Mouse (Mus musculus) left cerebral cortex, postnatal 4 days (tissue): ENCODE results near the gene BC048671. TPM values are rescaled to one million over a fixed set of nuclear protein-coding genes. Genes with fewer than 3 reads are reported as not detected.

Experiments
- DNase-seq: peaks from one replicate; pipeline ENCODE4 v3.0.0-alpha.2; 2022
- intact Hi-C: fragments of 180-260 bp; cut with DNase I; formaldehyde crosslinking; loops from one replicate; pipeline ENCODE4 v1.15.1; 2025
- total RNA-seq, 2 experiments: library from RNA; stranded (reverse); gene quantifications; 2 replicates each; pipeline ENCODE4 v1.2.3; 2021

BC048671 gene
- not detected for total RNA-seq

DNA sequence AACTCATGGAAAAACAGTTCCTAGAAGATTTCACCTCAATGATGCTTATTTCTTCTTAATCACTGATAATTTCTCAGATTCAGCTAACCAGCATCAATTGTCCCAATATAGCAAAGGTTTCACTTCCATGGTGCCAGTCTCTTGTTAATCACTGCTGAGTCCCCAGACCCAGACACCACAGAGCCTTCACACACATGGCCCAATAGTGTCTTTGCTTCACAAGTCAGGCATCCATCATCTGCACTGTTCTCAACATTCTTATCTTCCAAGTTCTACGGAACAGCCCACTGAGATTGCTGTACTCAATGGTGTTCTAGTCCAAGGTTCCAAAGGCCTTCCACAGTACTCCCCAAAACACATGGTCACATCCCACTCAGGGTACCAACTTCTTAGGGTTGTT, at the start of gene BC048671:
Gene BC048671 (plus strand): TSS at position 301 of the 400 bp plus-strand sequence.
- no peak for DNase-seq
- intact Hi-C loops, result no loop called here

DNA sequence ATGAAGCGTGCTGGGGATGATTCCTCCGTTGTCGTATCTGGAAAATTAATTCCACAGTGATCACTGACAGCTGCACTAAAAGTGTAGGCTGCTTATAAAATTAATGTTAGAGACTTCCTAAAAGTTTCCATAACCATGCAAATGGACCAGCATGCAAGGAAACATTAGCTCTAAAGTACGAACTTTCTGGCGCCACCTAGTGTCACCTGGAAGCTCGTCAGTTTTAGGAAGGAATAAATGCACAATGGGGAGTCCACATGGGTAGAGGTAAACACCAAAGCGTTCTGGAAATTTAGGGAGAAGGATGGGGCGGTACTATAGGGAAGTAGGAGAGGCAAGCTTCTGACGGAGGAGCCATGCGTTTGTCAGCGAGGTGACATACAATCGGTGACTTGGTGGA, 12.8 kb upstream of the BC048671 start:
- DNase-seq, result peak; percentile 17

DNA sequence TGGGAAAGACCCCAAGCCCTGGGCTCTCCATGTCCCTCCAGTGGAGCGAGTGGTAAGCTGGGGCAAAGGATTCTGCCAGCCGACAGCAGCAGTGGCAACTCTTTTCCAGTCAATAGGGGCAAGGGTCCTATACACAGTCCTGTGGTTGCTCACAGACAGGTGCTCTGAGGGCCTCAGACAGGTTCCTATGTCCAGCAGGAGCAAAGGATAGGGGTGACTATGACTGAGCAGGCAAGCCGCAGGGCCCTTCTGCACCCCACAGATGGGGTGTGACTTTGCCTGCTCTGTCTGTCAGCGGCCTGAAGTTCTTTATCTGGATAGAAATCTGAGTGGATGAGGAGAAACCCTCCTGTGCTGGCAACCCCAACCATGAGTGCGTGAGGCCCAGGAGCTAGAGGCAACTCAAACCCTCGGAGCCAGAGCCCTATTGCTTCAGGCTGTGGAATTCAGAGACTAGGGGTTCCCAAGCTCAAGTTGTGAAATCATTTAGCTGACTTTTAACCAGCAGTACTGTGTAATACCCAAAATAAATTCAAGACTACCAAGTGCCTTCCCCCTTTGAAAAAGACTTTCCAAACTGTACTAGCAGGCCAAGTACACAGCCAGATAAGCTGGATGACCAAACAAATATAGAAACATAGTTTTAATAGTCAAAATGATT, 5.4 kb downstream of the BC048671 start:
- intact Hi-C loops, result no loop called here
- DNase-seq, result no peak

More for the DNA sequence above, 12.8 kb upstream of the BC048671 start:
- intact Hi-C loops, result no loop called here

DNA sequence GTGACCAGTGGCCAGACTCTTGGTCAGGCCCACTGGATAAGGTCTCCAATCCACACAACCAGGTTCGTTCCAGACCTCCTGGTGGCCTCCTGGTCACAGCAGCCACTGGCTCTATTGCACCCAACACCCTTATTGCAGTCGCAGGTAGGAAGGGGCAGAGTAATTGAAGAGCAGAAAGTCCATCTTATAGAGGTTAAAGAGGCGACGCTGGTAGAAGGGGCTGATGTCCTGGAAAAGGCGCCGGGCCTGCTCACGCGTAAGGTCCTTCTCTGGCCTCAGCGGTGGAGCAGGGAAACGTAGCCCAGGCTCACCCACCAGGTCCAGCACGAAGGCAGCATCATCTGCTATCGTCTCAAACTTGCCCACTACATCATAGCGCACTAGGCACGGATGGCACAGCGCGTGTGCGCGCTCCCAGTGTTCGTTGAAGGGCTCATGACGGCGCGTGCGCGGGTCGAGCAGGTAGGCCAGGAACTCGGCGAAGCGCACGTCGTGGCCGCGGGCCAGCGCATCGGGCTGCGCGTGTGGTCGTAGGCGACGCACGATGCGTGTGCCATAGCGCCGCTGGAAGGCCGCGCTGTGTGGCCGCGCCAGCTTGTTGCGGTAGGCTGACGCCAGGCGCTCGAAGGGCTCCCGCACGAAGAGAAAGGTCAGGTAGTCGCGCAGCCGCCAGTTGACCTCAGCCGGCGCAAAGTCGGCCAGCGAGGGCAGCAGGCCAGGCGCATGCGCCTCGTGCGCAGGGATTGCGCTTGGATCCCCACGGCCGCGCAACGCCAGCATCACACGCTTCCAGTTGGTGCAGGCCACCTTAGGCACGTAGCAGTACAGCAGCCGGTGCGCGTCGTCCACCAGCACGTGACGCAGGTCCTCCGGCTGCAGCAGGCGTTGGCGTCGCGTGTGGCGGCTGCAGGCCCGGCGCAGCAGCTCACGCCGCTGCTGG, 8.1 kb downstream of the BC048671 start:
- no peak for DNase-seq
- intact Hi-C loops, result no loop called here

DNA sequence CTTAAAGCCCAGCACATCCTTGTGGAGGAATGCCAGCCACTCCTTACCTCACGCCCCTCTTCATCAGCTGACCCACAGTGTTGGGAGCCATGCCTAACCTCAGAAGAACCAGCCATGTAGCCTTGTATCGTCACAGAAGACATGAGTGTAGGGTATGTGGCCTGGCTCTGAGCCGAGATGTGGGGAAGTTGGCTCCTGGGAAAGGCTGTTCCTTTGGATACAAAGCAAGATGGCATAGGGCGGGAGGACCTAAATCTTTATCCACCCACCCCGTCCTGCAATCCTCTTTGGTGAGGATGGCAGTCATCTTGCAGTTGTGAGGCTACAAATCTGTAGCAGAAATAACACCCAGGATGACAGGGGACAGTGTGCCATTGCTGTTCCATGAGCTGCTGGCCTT, 14.9 kb downstream of the BC048671 start:
- intact Hi-C loops, result no loop called here

DNA sequence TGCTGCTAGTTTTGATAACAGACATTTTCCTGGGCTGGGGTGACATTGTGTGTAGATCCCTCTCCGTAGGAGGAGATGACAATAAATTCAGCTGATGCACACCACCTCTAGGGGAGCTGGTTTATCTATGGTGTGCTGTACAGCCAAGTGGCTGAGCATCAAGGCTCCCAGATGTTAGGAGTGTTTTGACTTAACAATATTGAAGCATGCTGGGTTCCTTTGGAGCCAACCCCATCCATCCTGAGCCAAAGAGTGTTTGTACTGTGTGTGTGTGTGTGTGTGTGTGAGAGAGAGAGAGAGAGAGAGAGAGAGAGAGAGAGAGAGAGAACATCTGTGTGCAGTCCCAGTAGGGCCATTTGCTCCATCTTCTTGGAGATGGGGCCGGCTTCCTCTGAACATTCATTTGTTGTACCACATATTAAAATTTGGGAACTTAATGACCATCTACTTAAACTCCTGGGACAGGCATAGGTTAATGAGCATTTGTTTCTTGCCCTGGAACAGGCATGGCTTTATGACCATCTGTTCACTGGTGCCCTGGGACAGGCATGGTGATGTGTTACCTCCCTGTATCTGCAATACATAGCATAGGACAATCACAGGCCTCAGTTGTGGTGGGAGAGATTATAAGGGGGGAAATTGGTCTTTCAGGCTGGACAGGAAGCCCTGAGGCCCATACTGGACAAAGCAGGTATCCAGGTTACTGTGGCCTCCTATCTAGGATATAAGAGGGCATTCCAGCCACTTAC, 16.7 kb downstream of the BC048671 start:
- intact Hi-C loops, result no loop called here
- DNase-seq, result no peak

More for the DNA sequence above, 14.9 kb downstream of the BC048671 start:
- DNase-seq, result no peak

DNA sequence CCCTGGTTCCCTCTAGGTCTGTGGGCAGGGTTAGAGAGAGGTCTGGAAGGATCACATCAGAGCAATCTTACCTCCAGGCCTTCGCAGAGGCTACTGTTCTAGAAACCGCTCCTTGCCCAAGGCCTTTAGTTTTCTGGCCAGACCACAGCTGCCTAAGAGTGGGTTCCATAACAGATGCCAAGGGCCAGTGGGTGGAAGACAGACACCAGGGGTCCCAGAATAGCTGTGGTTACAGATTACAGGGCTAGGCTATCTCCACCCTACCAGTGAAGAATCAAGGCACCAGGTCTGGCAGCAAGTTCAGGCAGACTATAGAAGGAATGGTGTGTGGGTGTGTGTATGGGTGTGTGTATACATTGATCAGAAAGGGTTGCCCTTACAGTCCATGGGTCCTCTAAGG, 18.0 kb downstream of the BC048671 start:
- intact Hi-C loops, result no loop called here
- DNase-seq, result no peak

DNA sequence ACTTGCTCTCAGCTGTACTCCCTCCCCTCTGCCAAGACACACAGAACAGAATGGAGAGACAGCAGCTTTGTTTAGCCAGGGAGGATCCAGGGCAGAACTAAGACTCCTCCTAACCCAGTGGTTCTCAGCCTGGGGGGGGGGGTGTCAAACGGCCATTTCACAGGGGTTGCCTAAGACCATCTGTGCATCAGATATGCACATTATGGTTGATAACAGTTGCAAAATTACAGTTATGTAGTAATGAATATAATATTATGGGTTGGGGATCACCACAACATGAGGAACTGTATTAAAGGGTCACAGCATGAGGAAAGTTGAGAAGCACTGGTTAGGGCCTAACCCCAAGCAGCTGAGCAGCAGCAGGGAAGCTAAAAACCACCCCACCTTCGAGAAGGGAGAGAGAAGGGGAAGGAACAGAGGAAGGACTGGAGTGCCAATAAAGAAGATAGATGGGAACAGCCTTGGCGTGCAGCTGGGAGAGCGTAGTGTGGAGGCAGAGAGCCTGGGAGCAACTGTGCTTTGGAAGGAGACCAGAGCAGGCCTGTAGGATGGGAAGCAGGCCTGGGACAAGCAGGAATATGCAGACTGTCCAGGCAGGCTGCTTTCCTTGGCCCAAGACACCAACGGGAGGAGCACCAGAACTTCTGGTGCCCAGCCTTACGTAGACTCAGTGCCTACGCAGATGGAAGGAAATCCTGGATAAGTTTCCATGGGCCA, 18.6 kb downstream of the BC048671 start:
- DNase-seq, result peak; percentile 24
- intact Hi-C loops, result loop anchor here (10.0 kb wide), 1 partner anchor 645 kb away; no protein-coding TSS in a partner anchor

DNA sequence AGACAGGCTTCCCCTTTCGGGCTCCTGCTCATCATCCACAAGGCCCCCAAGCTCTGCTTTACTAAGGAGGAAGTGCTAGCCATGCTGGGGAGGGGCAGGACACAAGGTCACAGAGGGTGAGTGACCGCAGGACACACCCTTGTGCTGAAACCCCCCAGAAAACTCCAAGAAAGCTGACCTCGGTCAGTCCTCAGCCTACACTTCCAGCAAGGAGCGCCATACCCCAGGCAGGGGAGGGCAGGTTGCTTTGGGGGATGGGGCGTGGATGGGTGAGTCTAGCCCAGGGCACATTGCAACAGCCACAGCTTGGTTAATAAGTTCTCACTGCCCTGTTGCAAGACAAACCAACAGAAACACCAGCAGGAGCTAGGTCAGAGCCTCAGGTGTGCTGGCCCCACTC, 19.4 kb downstream of the BC048671 start:
- intact Hi-C loops, result loop anchor here (10.0 kb wide), 1 partner anchor 646 kb away; no protein-coding TSS in a partner anchor
- DNase-seq, result no peak

DNA sequence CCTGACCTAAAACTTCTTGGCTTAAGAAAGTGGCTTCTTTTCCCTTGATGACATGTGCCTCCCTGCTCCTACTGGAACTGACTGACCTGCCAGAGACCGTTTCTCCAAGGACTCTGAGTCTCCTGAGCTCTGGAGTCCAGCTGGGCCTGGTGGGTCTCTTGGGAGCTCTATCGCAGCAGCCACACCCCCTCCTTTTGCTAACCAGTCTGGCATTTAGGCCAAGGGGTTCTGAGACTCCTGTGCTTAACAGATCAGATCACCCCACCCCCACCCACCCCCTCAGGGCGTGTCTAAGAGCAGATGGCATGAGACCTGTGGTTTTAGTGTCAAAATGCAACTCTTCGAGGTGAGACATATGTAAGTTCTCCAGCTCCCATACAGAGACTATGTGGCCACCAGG, 20.8 kb downstream of the BC048671 start:
- intact Hi-C loops, result loop anchor here (10.0 kb wide), 1 partner anchor 647 kb away; no protein-coding TSS in a partner anchor
- DNase-seq, result no peak

DNA sequence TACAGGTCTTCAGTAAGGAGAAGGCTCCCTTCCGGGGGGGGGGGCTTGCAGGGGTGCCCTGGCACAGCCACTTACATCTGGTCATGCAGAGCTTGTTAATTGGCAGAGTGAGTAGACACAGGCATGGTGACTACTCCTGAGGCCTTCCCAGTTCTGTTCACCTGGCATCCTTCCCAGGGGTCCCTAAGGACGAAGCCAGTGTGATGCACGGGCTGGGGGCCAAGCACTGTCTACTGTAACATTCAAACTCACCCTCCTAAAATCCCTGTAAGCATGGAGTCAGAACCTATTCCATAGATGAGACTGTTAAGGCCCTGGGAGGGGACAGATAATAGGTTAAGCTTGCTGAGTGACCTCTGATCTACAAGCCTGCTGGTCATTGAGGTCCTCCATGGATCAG, 23.0 kb downstream of the BC048671 start:
- DNase-seq, result peak; percentile 88
- intact Hi-C loops, result loop anchor here (10.0 kb wide), 1 partner anchor 649 kb away; no protein-coding TSS in a partner anchor

DNA sequence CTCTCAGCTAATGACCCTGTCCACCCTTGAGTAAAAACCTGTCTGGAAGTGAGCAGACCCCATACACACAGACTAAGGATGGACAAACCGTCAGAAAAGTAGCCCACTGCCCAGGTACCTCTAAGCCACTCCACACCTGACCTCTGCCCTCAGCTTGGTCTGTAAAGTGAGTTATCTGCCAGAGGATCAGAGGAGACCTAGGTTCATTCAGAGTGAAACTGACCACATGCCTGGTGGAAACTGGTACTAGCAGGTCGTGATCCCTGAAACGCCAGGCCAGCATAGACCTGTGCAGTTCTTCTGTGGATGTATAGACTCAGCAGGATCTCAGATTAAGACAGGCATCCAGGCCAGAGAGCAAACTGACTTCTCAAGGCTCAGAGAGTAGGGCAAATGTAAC, 23.4 kb downstream of the BC048671 start:
- no peak for DNase-seq
- intact Hi-C loops, result loop anchor here (10.0 kb wide), 1 partner anchor 650 kb away; no protein-coding TSS in a partner anchor

DNA sequence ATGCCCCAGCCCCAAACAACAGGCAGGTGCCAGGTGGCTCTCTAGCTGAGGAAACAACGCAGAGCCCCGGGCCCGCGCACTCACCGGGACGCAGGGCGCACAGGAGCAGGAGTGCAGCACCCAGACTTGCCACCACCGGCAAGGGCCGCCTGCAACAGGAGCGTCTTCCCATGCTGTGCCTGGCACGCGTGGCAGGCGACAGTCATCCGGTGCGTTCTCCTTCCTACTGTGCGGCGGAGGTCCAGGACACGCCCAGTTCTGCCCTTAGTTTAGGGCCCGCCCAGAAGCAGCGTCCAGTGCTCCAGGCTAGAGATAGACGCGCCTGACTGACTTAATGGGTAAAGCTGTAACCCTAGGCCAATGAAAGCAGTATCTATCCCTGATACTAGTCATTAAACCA, 24.0 kb downstream of the BC048671 start, which contains the start of gene Chst13:
Gene Chst13 (minus strand): TSS at position 195 of the 400 bp plus-strand sequence.
- intact Hi-C loops, result loop anchor here (10.0 kb wide), 1 partner anchor 650 kb away; no protein-coding TSS in a partner anchor
- peak; percentile 24 for DNase-seq

DNA sequence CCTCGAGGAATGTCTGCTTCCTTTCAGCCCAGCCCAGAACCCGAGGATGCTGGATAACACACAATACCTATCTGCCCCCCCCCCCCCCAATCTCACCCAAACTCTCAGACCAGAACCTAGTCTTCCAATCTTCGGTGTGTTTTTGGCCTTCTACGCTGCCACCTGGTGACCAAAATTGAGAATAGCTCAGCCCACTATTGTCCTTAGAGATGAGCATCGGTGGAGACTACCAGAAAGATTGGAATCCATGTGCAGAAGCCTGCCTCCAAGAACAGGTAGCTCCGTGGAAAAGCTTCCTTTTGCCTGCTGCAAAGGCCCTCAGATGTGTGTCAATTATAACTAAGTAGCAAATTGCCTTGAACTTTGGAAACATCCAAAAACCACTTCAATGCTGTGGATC, 26.7 kb downstream of the BC048671 start:
- peak; percentile 46 for DNase-seq
- intact Hi-C loops, result loop anchor here (10.0 kb wide), 1 partner anchor 653 kb away; no protein-coding TSS in a partner anchor

DNA sequence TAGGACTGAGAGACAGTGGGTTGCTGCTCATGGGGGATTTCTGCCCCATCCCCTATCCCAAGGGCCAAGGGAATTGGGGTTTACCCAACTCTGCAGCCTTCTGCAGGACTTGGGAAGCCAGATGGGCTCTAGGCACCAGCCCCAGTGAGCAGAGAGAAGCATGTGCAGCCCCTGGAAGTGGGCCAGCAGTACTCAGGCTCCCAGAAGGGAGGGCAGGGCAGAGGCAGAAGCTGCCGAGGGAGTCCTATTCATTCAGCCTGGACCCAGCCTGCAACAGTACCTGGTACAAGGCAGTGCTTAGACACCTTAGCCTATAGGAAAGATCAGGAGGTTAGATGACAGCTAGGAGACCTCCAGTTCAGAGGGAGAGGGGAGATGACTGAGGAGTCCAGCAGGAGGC, 28.9 kb downstream of the BC048671 start:
- intact Hi-C loops, result loop anchor here (10.0 kb wide), 1 partner anchor 655 kb away; no protein-coding TSS in a partner anchor
- peak; percentile 94 for DNase-seq

DNA sequence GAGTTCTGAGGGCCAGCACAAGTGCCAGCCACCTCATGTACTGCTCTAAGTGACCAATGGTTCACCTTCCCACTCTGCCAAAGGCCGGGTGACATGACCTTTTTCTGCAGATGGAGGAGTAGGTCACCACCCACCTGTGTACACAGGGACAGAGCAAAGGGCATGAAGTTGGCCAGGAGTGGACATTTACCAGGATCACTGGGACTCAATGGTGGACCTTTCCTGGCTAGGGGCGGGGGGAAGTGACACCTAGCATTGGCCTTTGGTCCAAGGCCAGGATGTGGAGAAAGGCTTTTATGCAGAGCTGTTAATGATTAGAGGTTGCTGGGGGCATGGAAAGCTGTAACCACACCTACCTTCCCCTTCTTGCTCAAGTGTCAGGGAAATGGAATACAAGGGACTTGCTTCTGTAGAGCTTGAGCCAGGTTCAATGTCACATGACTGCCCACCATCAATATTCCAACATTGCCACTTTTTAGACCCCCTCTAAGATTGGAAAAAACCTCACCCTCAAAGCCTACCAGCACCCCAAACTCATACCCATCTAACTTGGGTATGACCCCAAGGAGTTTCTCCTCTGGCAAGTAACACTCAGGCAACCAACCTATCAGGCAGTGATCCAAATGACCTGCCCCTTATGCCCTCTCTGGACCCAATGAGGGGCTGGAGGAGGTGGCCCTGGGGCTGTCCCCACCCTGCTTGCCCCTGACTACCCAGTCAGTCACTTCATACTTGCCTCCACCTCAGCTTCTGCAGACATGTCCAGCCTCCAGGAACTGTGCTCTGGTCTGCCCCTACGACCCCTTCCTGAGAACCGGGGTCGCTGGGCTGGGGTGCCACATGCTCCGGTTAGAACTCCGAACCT, 31.8 kb downstream of the BC048671 start, which contains the start of gene Uroc1:
Gene Uroc1 (plus strand): TSS at position 724 of the 865 bp plus-strand sequence.
- intact Hi-C loops, result no loop called here
- DNase-seq, result no peak

DNA sequence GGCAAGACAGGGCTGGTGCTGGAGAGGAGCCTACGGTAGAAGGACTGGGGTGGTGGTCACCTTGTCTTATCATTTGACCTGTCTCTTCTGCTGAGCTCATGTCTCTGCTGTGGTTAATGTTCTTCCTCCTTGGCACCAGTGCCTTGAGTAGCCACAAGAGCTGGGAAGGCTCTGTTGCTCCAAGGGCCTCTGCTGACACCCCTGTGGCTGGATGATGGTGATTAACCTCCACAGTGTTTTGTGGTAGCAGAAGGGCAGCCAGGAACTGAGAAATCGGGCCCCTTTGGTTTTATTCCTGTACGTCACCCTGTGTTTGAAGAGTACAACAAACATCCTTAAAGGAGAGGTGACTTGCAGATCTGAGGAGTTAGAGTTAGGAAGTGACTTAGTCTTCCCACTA, 33.2 kb downstream of the BC048671 start:
- DNase-seq, result no peak
- intact Hi-C loops, result no loop called here

DNA sequence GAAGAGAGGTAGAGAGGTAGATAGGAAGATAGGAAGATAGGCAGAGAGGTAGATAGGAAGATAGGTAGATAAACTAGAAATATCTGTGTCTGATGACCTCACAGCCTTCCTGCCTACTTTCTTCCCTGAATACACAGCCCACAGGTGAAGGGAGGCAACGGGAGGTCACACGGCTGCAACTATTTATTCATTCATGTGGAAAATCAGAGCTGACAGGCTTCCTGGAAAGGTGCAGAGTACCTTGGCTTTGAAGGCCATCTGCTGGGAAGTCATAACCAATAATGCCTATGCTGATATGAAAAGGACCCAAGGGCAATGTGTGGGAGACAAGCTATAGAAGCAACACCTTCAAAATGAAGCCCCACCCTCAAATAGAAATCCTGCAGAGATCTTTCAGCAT, 41.3 kb downstream of the BC048671 start:
- no peak for DNase-seq
- intact Hi-C loops, result no loop called here

DNA sequence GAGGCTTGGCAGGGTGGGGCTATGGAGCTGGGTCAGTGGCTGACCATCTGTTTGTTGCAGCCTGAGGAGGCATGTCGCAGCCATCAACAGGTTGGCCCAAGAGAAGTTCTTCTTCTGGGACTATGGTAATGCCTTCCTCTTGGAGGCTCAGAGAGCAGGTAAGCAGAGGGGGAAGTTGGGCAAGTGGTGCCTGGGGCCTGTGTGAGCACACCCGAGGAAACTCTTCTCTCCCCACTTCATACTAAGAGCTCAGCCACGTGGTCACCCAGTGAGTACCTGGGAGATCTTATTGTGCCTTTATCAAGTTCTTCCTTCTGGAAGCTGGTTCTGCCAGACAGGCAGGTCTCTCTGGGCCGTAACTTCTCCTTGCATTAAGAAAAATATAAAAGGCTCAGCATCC, 46.2 kb downstream of the BC048671 start:
- DNase-seq, result no peak
- intact Hi-C loops, result no loop called here
